Mouse (Mus musculus): ENCODE data around the gene Palm2. TPM values are rescaled to one million over a fixed set of nuclear protein-coding genes. Genes with fewer than 3 reads are reported as not detected.

Palm2 gene
- total RNA-seq, 1 experiment from 2014 or later = 36.0 TPM

Other genes with a start within 250 kb of the Palm2 start
- 19.0 and 26.2 TPM in 2 replicates for gene Ptpn3, start 132.4 kb upstream of the Palm2 start, total RNA-seq (2021)
- 38.0 and 45.8 TPM in 2 replicates for gene Pakap, start 133.9 kb downstream of the Palm2 start, total RNA-seq (2021)